Mouse (Mus musculus): ENCODE results near the gene Fam169b.
"Not testable (repeated sequence)": the region's sequence is repeated elsewhere in the genome, so short reads cannot be mapped to it uniquely, and the experiment has no call there.

Gene Fam169b

DNA sequence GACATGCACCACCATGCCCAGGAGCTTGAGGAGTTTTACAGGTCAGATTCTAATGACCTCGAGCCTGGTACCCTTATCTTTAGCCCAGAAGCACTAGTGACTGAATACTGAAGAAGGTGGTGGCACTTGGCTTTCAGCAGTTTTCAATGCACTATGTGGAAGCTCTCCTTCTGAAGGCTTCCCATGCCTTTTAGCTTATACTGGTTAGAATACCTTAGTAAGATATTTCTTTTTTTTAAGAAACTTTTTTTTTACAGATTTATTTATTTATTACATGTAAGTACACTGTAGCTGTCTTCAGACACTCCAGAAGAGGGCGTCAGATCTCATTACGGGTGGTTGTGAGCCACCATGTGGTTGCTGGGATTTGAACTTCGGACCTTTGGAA lies 9.5 kb downstream of the Fam169b start:
- DNase-seq (ENCODE audit: extremely low spot score, low read depth, low spot score): not testable (repeated sequence)

DNA sequence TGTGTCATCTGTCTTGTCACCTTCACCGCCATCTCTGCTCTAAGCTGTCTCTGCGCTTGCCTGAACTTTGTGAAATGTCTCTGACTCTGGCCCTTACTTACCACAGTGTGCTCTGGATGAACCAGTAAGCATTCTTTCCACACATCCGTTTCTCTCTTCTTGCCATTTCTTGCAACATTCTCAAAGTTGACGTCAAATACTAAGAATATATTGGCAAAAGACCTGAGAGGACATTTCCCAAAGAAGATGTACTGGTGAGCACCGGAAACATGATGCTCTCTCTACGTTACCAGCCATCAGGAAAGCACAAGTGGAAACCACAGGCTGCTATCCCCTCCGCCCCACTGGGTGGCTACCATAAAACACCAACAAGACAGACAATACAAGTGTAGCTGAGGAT lies 10.1 kb downstream of the Fam169b start:
- no peak for DNase-seq (ENCODE audit: extremely low spot score, low read depth, low spot score)

DNA sequence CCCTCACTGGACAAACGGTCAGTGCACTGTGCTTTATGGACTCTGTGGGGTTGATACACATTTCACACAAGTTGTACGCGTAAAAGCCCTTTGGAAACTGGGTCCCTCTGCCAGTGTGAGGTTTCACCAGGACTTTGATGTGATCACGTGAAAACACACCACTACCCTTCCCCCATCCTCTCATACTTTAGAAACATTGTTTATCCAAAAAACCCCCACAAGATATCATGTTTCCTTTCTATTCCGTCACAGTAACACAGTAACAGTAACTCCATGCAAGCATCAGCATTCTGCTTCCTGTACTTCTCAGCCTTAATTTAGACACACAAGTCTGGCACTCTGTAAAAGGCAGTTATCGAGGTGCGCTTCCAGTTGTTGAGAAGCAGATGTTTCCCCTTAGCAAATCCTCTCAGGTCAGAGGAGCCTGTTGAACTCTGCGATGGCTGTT lies 12.2 kb downstream of the Fam169b start:
- DNase-seq (ENCODE audit: extremely low spot score, low read depth, low spot score): no peak

DNA sequence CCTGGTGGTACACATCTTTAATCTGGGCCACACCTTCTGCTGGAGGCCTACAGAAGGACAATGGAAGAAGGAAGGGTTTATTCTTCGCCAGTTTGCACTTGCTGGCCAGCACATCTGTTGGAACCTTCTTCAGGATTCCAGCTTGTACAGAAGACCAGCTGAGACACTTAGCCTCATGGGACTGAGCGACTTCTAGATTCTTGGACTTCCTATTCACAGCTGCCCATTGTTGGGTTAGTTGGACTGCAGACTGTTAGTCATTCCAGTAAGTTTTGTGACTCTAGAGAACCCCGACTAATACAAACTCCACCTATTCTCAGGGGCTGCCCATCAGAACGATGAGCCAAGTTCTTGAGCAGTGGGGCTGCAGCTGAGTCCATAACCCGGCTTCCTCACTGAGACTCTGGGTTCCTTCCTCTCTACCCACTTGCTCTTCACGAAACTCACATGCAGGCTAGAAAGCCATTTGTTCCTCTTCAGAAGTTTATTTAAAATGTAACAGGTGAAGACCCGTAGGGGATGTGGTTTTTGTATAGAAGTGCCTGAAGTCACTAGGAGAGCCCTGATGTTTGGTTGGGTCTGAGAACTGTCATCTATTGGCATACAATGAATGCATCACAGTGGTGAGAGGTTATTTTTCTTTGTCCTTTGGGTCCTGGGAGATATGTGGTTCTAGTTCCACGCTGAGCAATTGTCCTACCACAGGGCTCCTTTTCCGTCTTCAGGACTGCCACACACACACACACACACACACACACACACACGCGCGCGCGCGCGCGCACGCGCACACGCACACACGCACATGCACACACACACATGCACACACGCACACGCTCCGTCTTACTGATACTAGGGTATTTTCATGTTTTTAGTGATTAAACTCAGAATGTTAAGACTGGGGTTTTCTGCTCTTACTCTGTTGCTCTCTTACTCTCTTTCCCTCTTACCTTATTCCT lies 13.2 kb downstream of the Fam169b start:
- DNase-seq (ENCODE audit: extremely low spot score, low read depth, low spot score): no peak

DNA sequence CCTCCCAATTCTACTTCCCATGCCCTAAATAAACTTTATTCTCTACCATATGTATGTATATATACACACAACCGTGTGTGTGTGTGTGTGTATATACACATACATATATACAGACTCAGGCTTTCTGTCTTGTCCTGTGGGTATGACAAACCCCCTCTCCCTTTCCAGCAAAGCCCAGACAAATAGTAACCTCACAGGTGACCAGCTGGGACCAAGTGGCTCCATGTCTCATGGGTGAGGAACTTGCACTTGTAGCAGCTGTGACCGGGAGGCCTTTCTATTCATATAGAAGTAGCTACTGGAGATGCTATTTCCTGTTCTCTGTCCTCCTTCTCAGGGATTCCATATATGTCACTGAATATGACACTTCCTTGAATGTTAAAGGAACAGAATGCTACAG lies 13.9 kb downstream of the Fam169b start:
- DNase-seq (ENCODE audit: extremely low spot score, low read depth, low spot score): no peak

DNA sequence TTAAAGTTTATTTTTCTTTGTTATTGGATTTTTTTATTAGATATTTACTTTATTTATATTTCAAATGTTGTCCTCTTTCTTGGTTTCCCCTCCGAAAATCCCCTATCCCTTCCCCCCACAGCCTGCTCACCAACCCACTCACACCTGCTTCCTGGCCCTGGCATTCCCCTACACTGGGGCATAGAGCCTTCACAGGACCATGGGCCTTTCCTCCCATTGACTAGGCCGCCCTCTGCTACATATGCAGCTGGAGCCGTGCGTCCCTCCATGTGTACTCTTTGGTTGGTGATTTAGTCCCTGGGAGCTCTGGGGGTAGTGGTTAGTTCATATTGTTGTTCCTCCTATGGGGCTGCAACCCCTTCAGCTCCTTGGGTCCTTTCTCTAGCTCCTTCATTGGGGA lies 14.4 kb downstream of the Fam169b start:
- not testable (repeated sequence) for DNase-seq (ENCODE audit: extremely low spot score, low read depth, low spot score)

DNA sequence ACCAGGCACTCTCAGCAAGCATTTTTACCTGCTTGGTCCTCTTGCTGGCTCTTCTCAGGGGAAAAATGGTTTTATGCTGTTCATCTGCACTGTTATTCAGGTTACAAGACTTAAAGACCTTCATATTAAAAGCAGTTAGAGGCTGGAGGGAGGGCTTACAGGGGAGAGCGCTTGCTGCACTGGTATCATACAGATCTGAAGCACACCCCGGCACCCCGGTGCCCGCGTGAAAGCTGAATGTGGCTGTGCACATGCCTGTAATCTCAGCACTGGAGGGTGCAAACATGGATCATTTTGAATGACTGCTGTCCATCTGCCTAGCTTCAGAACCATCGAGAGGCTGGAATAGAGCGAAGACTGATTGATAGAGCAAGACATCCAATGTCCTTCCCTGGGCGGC lies 15.4 kb downstream of the Fam169b start:
- no peak for DNase-seq (ENCODE audit: extremely low spot score, low read depth, low spot score)

DNA sequence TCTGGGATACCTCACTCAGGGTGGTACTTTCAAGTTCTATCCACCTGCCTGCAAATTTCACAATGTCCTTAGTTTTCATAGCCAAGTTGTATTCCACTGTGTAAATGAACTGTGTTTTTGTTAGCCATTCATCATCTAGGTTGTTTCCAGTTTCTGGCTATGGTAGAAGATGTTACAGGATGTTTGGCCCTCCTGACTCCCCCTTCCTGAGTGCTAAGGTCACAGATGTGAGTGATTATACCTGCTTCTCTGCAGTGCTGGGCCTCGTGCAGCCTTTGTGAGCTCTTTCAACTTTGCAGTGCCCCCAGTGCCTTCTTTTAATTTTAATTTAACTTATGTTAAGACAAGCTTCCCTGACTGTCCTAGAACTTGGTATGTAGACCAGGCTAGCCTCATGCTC lies 18.0 kb downstream of the Fam169b start:
- DNase-seq (ENCODE audit: extremely low spot score, low read depth, low spot score): no peak

DNA sequence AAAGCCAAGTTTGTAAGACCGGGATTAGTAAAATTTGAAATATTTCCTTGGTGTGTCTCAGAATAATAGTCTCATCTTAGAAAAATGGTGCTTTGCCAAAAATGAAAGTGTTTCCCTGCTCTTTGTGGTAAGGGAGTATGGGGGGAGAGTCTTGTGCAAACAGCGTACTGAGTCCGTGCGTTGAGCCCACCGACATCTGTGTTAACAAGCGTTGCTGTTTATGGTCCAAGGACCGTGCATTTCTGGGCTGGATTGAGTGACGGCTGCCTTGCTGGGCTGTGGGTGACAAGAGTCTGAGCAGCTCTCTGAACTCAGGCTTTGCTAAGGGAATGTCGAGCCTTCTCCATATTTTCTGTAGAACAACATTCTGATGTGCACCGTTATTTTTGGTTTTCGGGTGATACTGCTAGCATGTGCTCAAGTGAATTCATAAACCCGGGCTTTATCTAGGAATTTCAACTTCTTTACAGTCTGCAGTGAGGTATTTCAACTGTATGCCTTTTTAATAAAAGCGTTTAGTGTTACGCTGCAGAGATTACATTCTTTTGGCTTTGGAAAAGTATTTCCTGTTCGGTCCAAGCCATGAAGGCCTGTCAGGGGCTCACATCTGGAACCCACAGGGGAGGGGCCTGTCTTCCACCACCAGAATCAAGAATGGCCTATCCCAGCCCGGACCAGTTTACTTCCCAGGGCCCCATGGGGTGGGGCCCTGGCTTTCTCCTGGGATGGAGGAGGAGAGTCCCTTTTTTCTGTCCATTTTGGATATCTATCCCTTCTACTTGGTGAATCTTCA lies 20.6 kb downstream of the Fam169b start:
- DNase-seq (ENCODE audit: extremely low spot score, low read depth, low spot score): no peak

DNA sequence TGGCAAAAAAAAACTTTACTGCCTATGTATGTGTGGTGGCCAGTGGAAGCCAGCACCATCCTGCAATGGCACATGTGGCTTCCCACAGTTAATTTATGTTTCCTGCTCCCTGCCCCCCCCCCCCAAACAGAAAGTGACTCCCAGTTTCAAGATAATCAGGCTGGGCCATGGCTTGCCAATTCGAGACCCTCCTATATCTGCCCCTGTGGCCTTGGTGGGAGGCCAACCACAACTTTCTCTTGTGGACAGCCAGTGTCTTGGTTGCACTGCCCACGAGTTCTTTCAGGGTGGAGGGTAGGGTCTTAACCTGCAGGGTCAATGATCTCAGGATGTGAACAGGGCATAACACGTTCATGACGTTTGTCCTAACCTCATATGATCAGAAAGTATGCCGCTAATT lies 22.8 kb downstream of the Fam169b start:
- DNase-seq (ENCODE audit: extremely low spot score, low read depth, low spot score): no peak

DNA sequence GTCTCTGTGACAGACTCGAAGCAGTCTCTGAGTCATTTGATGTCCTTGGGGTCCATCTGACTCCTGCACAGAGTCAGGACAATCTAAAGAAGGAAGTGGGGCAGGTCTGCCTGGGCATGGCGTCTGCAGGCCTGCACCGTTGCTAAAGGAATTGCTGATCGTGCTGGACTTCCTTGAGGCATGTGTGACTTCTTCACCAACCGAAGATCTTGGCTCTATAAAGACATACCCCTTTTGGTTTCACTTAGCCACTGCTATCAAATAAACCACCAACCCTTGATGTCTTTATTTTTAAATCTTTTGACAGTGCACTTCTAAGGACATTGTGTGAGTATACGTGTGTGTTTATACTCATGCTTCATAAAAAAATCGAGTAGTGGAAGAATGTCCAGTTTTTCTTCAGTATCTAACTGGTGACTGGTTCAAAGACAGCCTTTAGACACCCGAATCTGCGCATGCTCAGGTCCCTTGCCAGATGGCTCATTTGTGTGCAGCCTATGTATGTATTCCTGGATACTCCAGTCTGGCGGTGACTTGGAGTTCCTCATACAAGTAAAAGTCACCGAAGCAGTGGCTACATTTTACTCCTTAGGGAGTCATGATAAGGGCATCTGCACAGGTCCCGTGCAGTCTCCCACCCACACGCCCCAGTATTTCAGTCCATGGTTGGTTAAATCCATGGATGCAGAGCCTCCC lies 24.9 kb downstream of the Fam169b start:
- DNase-seq (ENCODE audit: extremely low spot score, low read depth, low spot score): no peak

DNA sequence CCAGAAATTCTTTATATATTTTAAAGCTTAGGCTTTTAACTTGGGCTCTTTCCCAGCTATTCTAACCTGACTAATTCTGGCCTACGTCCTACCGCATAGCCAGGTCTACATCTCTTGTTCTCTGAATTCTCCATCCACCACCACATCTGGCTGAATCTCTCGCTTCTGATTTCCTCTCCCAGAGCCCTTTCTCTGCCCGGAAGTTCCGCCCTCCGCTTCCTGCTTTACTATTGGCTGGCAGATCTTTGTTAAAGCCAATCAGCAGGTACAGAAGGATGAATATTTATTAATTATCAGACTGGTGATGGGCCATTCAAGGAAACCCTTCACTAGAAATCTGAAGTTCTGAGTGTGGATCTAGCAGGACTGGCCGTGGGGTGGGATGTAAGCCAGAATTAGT lies 27.5 kb downstream of the Fam169b start:
- no peak for DNase-seq (ENCODE audit: extremely low spot score, low read depth, low spot score)

DNA sequence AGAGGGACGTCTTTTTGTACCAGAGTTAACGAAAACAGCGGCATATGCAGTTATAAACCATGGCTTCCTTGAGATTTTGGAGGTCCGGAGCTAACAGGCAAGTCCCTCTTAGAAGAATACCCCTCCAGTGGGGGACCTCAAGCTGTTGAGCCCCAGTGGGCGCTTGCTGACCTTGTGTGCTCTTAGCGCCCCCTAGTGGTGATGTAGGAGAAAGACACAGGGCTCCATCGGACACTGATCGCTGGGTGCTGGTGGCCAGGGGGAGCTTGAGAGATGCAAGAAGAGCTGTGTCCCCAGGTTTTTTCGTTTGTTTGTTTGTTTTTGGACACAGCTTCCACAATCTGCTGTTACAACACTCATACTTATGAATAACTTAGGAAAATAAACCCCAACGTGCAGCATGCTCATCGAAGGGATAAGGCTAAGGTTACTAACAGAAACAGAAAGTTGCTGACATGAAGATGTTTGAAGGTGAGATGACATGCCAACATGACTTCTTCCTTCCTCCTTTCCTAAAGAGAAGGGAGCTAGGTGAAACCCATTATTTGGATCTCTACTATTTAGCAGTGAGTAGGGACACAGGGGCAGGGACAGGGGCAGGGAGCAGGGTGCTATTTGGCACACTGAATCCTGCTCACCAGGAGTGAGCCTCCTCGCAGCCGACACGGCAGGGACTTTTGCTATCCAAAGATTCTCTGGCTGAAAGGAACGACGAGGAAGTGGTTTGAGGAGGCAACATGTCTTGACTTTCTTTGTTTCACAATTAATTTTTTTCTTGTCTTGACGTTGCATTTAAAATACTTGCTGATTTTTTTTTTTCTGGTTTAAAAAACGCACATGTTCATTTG lies 29.2 kb downstream of the Fam169b start:
- peak; percentile 64 for DNase-seq (ENCODE audit: extremely low spot score, low read depth, low spot score)

DNA sequence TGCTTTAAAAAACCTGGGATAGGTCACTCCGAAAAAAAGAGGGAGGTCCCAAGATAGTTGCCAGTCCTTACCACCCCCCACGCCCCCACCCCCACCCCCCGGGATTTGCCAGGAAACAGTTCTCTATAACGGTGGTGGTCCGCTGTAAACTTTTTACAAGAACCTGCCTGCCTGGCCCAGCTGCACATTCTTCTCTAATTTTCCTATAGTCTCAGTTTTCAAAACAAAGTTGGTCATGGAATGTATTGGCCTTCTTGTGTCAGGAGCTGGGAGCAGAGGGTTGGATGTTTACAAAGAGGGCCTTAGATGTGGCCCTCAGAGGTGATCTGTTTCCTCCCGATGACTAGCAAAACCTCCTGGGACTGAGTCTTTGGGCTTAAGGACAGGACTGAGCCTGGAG lies 30.0 kb downstream of the Fam169b start:
- no peak for DNase-seq (ENCODE audit: extremely low spot score, low read depth, low spot score)

DNA sequence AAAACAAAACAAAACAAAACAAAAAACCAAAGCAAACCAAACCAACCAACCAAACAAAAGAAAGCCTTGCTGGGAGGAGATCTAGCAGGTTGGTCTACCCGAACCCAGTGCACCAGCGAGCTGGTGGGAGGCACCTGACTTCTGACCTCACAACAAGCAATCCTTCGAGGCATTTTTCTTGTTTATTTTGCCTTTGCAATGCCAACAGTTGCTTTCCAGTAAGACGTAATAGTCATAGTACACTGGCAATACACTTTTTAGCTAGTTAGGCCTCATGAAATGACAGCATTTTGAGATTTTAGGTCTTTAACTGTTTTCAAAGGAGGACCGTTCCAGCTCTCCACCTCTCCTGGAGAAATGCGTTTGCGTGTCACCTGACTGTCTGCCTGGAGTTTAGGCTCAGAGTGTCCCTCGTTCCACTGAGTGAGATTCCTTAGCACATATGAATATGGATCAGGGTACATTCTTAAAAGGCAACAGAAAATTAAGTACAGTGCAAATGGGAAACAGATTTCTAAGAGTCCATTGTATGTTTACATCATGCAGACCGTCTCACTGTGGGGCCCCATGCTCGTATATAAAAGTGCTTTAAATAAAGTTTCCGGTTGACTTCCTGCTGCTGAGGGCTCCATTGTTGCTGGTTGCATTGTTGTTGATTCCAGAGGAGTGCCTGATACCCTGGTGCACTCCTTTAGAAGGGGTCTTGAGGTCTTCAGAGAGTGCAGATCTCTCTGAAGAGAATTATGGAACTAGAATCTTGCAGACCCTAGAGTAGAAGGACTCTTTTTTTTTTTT lies 32.3 kb downstream of the Fam169b start:
- no peak for DNase-seq (ENCODE audit: extremely low spot score, low read depth, low spot score)

DNA sequence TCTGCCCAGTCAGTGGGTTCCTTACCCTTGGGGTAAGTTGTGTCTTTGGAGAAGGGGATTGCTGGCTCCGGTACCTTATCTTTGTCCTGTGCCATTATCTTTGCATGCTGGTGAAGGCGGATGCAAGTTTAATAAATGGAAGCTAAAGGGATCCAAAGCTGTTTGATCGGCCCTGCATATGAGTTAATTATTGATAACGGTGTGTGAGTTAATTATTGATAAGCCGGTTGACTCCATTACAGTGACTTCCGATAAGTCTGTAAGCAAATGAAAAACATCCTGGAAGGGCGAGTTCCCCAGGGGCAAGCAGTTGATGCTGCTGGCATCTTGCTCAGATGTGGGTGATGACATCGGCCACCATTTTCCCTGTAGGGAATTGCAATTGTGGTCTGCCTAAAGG lies 33.1 kb downstream of the Fam169b start:
- DNase-seq (ENCODE audit: extremely low spot score, low read depth, low spot score): no peak

DNA sequence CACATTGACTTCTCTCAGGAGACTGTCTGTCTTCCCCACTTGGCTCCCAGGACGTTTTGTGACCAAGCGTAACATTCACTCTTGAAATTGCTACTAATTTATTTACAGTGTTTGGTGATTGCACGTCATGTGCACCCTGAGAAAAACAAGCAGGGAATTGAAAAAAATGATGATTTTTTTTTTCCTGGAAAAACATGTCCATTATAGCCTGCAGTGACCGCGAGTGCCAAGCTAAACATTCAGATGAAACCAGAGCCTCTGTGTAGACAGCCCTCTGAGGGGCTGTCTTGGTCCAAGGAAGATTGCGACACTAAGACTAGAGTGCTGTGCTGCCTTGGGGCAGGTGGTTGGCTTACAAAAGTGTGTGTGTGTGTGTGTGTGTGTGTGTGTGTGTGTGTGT lies 37.8 kb downstream of the Fam169b start:
- DNase-seq (ENCODE audit: extremely low spot score, low read depth, low spot score): no peak

DNA sequence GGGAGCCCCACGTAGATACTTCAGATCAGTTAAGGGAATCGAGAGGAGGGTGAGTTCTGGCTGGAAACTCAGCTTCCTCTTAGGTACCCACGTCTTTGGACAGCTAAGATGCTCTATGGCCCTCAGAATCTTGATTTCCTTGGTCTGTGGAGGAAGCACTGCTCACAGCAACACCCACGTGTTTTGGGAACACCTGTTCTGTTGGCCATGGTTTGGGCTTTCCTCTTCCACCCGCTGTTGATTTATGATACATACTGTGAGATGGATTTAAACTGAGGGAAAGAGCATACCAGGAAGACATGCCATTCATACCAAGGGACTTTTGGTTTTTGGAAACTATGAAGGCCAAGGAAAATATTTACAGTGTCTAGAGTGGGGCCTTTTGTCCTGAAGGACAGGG lies 38.8 kb downstream of the Fam169b start:
- no peak for DNase-seq (ENCODE audit: extremely low spot score, low read depth, low spot score)

DNA sequence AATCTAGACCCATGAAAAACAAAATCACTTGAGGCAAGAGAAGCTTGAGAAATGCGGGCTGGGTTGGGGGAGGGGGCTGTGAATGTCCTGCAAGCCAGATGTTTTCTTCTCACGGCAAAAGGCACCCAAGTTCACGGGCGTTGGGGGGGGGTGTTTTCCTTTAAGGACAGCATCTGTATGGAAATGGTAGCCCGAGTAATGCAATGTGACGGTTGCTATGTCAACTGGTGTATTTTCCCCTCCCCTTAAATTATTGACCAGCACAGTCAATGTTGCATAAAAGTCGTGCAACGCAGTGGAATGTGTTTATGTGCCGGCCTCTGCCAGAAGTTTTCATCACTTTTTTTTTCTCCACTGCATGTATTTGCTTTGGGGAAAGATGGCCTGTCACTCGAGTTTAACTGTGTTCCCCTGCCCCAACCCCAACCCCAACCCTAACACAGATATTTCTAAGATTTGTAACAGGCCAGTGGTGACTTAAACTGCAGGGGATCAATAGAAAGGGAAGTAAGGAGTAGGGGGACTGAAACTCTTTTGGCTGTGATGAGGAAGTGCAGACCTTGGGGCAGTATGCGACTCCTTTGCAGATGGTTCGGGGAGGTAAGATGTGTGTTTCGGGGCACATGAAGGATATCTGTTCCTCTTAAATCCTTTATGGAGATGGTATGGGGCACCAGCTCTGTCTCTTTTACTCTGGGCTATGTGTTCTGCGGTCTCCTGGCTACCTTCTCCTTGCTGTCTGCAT lies 39.6 kb downstream of the Fam169b start:
- DNase-seq (ENCODE audit: extremely low spot score, low read depth, low spot score): no peak
